ENCODE assay signal across 12 mouse cellular contexts in the genomic region with DNA sequence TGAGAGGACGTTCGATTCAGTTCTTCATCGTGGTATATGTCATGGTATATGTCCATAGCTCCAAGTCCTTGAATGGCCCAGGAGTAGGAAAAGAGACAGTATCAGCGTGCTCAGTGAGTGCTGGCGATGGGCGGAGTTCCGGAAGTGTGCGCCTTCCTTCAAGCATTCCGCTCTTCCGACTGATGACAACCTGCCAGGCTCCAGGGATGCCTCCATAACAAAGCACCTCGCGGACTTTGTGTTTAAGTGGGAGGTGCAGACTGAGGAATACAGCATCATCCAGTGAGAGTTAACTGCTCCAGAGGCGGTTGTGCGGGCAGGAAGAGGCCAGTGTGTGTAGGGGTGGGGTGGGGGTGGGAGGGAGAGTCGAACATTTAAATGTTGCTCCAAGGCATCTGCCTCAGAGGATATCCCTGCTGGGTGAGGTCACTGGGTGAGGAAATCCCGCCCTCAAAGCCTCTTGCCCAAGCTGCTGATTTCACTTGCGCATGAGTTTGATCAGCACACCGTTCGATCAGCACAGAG.
DNase-seq lines count a peak whose midpoint lies in the region; ATAC-seq lines count a peak whose summit lies in the region.
"Had no signal": no experiment of that assay in that cellular context is flagged by ENCODE, and none has a peak within 500 bp of the region (broad histone marks: within the 10 kb centered on the region; RNA-seq: fewer than 3 reads in every experiment).

No protein-coding gene starts in this region.

- no peak overlapping the region for H3K27ac ChIP-seq in heart, embryonic 16.5 days (ENCODE audit: low read length)
- H3K27ac ChIP-seq in midbrain, embryonic 14.5 days (replicated peaks; ENCODE audit: low read depth, low read length) = no peak overlapping the region
- no peak overlapping the region for H3K27ac ChIP-seq in midbrain, embryonic 11.5 days (ENCODE audit: low read depth, low read length)
- H3K27ac ChIP-seq in limb, embryonic 10.5 days = no peak overlapping the region
- no peak overlapping the region for H3K27ac ChIP-seq in neural tube, embryonic 15.5 days (replicated peaks)
- H3K27ac ChIP-seq: liver, embryonic 13.5 days had no signal

- peaks cover 13% of the 10 kb centered on the region for H3K4me1 ChIP-seq in heart, embryonic 16.5 days (ENCODE audit: control insufficient read depth, insufficient read depth, low read length)
- H3K4me1 ChIP-seq in midbrain, embryonic 14.5 days (ENCODE audit: control insufficient read depth, insufficient read depth, low read length) = 0 out of 2 replicates have a peak, but pooled peaks cover 4% of the 10 kb centered on the region
- H3K4me1 ChIP-seq in midbrain, embryonic 11.5 days (ENCODE audit: control insufficient read depth, insufficient read depth, low read length) = no peaks in the 10 kb centered on the region
- peaks cover 13% of the 10 kb centered on the region for H3K4me1 ChIP-seq in limb, embryonic 10.5 days
- no peaks in the 10 kb centered on the region for H3K4me1 ChIP-seq in neural tube, embryonic 15.5 days
- H3K4me1 ChIP-seq: liver, embryonic 13.5 days had no signal

- H3K4me3 ChIP-seq in heart, embryonic 16.5 days (ENCODE audit: low read length) = no peak overlapping the region
- no peak overlapping the region for H3K4me3 ChIP-seq in midbrain, embryonic 14.5 days (replicated peaks; ENCODE audit: low read depth, low read length)
- no peak overlapping the region for H3K4me3 ChIP-seq in midbrain, embryonic 11.5 days (ENCODE audit: low read depth, low read length)
- no peak overlapping the region for H3K4me3 ChIP-seq in limb, embryonic 10.5 days
- no peak overlapping the region for H3K4me3 ChIP-seq in neural tube, embryonic 15.5 days (replicated peaks)
- H3K4me3 ChIP-seq: liver, embryonic 13.5 days; myocyte had no signal

- peaks cover 4% of the 10 kb centered on the region; the same call in 1 of the 2 replicates for H3K9me3 ChIP-seq in heart, embryonic 16.5 days (replicated peaks; ENCODE audit: control insufficient read depth, low read length)
- H3K9me3 ChIP-seq in midbrain, embryonic 14.5 days (ENCODE audit: control insufficient read depth, low read length) = no peaks in the 10 kb centered on the region
- no peaks in the 10 kb centered on the region for H3K9me3 ChIP-seq in midbrain, embryonic 11.5 days (ENCODE audit: control insufficient read depth, low read length)
- no peaks in the 10 kb centered on the region for H3K9me3 ChIP-seq in limb, embryonic 10.5 days (replicated peaks)
- no peaks in the 10 kb centered on the region for H3K9me3 ChIP-seq in neural tube, embryonic 15.5 days (replicated peaks)
- H3K9me3 ChIP-seq: liver, embryonic 13.5 days had no signal

- H3K9ac ChIP-seq in heart, embryonic 16.5 days (ENCODE audit: low read length) = no peak overlapping the region
- H3K9ac ChIP-seq in midbrain, embryonic 14.5 days (replicated peaks; ENCODE audit: low read length) = no peak overlapping the region
- no peak overlapping the region for H3K9ac ChIP-seq in midbrain, embryonic 11.5 days (ENCODE audit: low read length)
- H3K9ac ChIP-seq in neural tube, embryonic 15.5 days (replicated peaks) = no peak overlapping the region
- H3K9ac ChIP-seq: liver, embryonic 13.5 days had no signal

- H3K27me3 ChIP-seq in heart, embryonic 16.5 days (ENCODE audit: control insufficient read depth, insufficient read depth, low read length) = no peaks in the 10 kb centered on the region
- H3K27me3 ChIP-seq in midbrain, embryonic 14.5 days (ENCODE audit: control insufficient read depth, insufficient read depth, low read length) = no peaks in the 10 kb centered on the region
- no peaks in the 10 kb centered on the region for H3K27me3 ChIP-seq in midbrain, embryonic 11.5 days (ENCODE audit: control insufficient read depth, insufficient read depth, low read length)
- peaks cover 8% of the 10 kb centered on the region; the same call in 1 of the 2 replicates for H3K27me3 ChIP-seq in limb, embryonic 10.5 days (ENCODE audit: low read depth, poor library complexity, severe bottlenecking)
- H3K27me3 ChIP-seq in neural tube, embryonic 15.5 days (replicated peaks) = no peaks in the 10 kb centered on the region
- H3K27me3 ChIP-seq: liver, embryonic 13.5 days had no signal

- H3K4me2 ChIP-seq in heart, embryonic 16.5 days (ENCODE audit: low read depth, low read length) = peak overlapping the region; percentile 30; the same call in 1 of the 2 replicates
- peak overlapping the region; percentile 12 for H3K4me2 ChIP-seq in midbrain, embryonic 14.5 days (ENCODE audit: low read length)
- no peak overlapping the region for H3K4me2 ChIP-seq in midbrain, embryonic 11.5 days
- no peak overlapping the region for H3K4me2 ChIP-seq in neural tube, embryonic 15.5 days
- H3K4me2 ChIP-seq: liver, embryonic 13.5 days had no signal

- ATAC-seq in heart, embryonic 16.5 days (replicated peaks; ENCODE audit: extremely low read depth, insufficient read depth, low FRiP score) = no peak; the same call in 1 of the 2 replicates
- no peak for ATAC-seq in midbrain, embryonic 14.5 days (ENCODE audit: low FRiP score, low TSS enrichment)
- no peak for ATAC-seq in midbrain, embryonic 11.5 days (ENCODE audit: low FRiP score)
- no peak for ATAC-seq in neural tube, embryonic 15.5 days (ENCODE audit: low FRiP score)

- DNase-seq in heart, postnatal 4 days = no peak
- peak; percentile 19 for DNase-seq in midbrain, embryonic 14.5 days
- DNase-seq in midbrain, embryonic 11.5 days (ENCODE audit: low spot score, missing footprints) = no peak
- DNase-seq in embryo, embryonic 10 days (ENCODE audit: low spot score) = peak; percentile 16
- peak; percentile 31 for DNase-seq in limb, embryonic 10.5 days (ENCODE audit: low spot score)
- DNase-seq: kidney, adult 8-10 months; liver, embryonic 13.5 days; right cerebral cortex, postnatal 4 days; thymus, postnatal 25 days had no signal

- 40% methylated on average over 19 of the region's 19 CpGs for WGBS in heart, embryonic 16.5 days
- 54% methylated on average over 19 of the region's 19 CpGs for WGBS in midbrain, embryonic 14.5 days
- 57% methylated on average over 19 of the region's 19 CpGs for WGBS in midbrain, embryonic 11.5 days
- 63% methylated on average over 19 of the region's 19 CpGs for WGBS in limb, embryonic 10.5 days
- 59% methylated on average over 19 of the region's 19 CpGs for WGBS in neural tube, embryonic 15.5 days

- H3K36me3 ChIP-seq in heart, embryonic 16.5 days (ENCODE audit: control insufficient read depth, insufficient read depth) = no peaks in the 10 kb centered on the region
- H3K36me3 ChIP-seq in midbrain, embryonic 14.5 days (ENCODE audit: control insufficient read depth, insufficient read depth, low read length) = no peaks in the 10 kb centered on the region
- H3K36me3 ChIP-seq in midbrain, embryonic 11.5 days (ENCODE audit: control insufficient read depth, insufficient read depth, low read length) = no peaks in the 10 kb centered on the region
- no peaks in the 10 kb centered on the region for H3K36me3 ChIP-seq in limb, embryonic 10.5 days
- no peaks in the 10 kb centered on the region for H3K36me3 ChIP-seq in neural tube, embryonic 15.5 days
- H3K36me3 ChIP-seq: liver, embryonic 13.5 days had no signal

Comparison
In these comparisons a context has a peak if more than half of its experiments do, and no peak if none do; other contexts are left out.
1. H3K4me2 ChIP-seq: peak in heart, embryonic 16.5 days (single experiment) and midbrain, embryonic 14.5 days (single experiment); none in midbrain, embryonic 11.5 days (single experiment) and neural tube, embryonic 15.5 days (single experiment).
2. DNase-seq: peak in midbrain, embryonic 14.5 days (single experiment), embryo, embryonic 10 days (single experiment) and limb, embryonic 10.5 days (single experiment); none in heart, postnatal 4 days (single experiment) and midbrain, embryonic 11.5 days (single experiment).